Mouse (Mus musculus): ENCODE results near the gene Gbp5.

The Gbp5 gene

GRCm38 (mm10) chr3:142493536-142494061 lies at the start of gene Gbp5:
TSS of gene Gbp5 (plus strand) at chr3:142493978.
- peak in 1 of 2 experiments; percentile 42 for DNase-seq (ENCODE audit: low spot score in 2 of 2)

- DNase-seq (ENCODE audit: low spot score in 2 of 2) = no peak
Measured at GRCm38 (mm10) chr3:142454198-142454597, 39.6 kb upstream of the Gbp5 start.

- no peak for DNase-seq (ENCODE audit: low spot score in 2 of 2)
Measured at GRCm38 (mm10) chr3:142459241-142459640, 34.5 kb upstream of the Gbp5 start.

- DNase-seq (ENCODE audit: low spot score in 2 of 2) = peak in 1 of 2 experiments; percentile 33
Measured at GRCm38 (mm10) chr3:142462764-142463751, 30.7 kb upstream of the Gbp5 start.

GRCm38 (mm10) chr3:142474349-142474983 lies 19.3 kb upstream of the Gbp5 start:
- peak in 1 of 2 experiments; percentile 56 for DNase-seq (ENCODE audit: low spot score in 2 of 2)

- peak; percentile 35 to 83 for DNase-seq (ENCODE audit: low spot score in 2 of 2)
Measured at GRCm38 (mm10) chr3:142475913-142476312, 17.9 kb upstream of the Gbp5 start.

- peak in 1 of 2 experiments; percentile 50 for DNase-seq (ENCODE audit: low spot score in 2 of 2)
Measured at GRCm38 (mm10) chr3:142477866-142478265, 15.9 kb upstream of the Gbp5 start.

- DNase-seq (ENCODE audit: low spot score in 2 of 2) = no peak
Measured at GRCm38 (mm10) chr3:142478360-142478759, 15.4 kb upstream of the Gbp5 start.

GRCm38 (mm10) chr3:142490465-142490864 lies 3.3 kb upstream of the Gbp5 start:
- DNase-seq (ENCODE audit: low spot score in 2 of 2) = peak; percentile 63 to 74

GRCm38 (mm10) chr3:142495146-142495655 lies 1.4 kb downstream of the Gbp5 start:
- no peak for DNase-seq (ENCODE audit: low spot score in 2 of 2)

GRCm38 (mm10) chr3:142496113-142497101 lies 2.6 kb downstream of the Gbp5 start:
- no peak for DNase-seq (ENCODE audit: low spot score in 2 of 2)

- DNase-seq (ENCODE audit: low spot score in 2 of 2) = no peak
Measured at GRCm38 (mm10) chr3:142497123-142497841, 3.5 kb downstream of the Gbp5 start.

- DNase-seq (ENCODE audit: low spot score in 2 of 2) = no peak
Measured at GRCm38 (mm10) chr3:142498941-142499340, 5.2 kb downstream of the Gbp5 start.

- DNase-seq (ENCODE audit: low spot score in 2 of 2) = no peak
Measured at GRCm38 (mm10) chr3:142528116-142528515, 34.3 kb downstream of the Gbp5 start.

GRCm38 (mm10) chr3:142529597-142529996 lies 35.8 kb downstream of the Gbp5 start:
- no peak for DNase-seq (ENCODE audit: low spot score in 2 of 2)

GRCm38 (mm10) chr3:142530087-142530953 lies 36.5 kb downstream of the Gbp5 start, which contains the start of gene Gbp7:
TSS of gene Gbp7 (plus strand) at chr3:142530342.
- peak; percentile 18 to 64 for DNase-seq (ENCODE audit: low spot score in 2 of 2)

GRCm38 (mm10) chr3:142531595-142531994 lies 37.8 kb downstream of the Gbp5 start:
- no peak for DNase-seq (ENCODE audit: low spot score in 2 of 2)

GRCm38 (mm10) chr3:142533185-142533584 lies 39.4 kb downstream of the Gbp5 start:
- DNase-seq (ENCODE audit: low spot score in 2 of 2) = no peak

GRCm38 (mm10) chr3:142535667-142536066 lies 41.9 kb downstream of the Gbp5 start:
- DNase-seq (ENCODE audit: low spot score in 2 of 2) = no peak

Measured in spleen, postnatal 4 days (tissue).